Mouse (Mus musculus): Measurements from ENCODE around the gene Fam20c. TPM values are rescaled to one million over a fixed set of nuclear protein-coding genes. Genes with fewer than 3 reads are reported as not detected.

Gene Fam20c
- polyA plus RNA-seq, 1 experiment from 2014 or later = 6.0 TPM

- Histone ChIP-seq H3K36me3 (no peaks in the 10 kb centered on the region), H3K4me1 (replicated peaks) (no peaks in the 10 kb centered on the region), H3K9ac (no peak overlapping the region), H3K9me3 (replicated peaks) (no peaks in the 10 kb centered on the region), H3K4me3 (replicated peaks) (no peak overlapping the region), H3K27me3 (no peaks in the 10 kb centered on the region), H3K4me2 (no peak overlapping the region), H3K27ac (no peak overlapping the region)
- 39% methylated on average over 3 of the region's 3 CpGs for WGBS (ENCODE audit: insufficient replicate concordance)
- DNase-seq (no peak), ATAC-seq (ENCODE audit: low read depth) (no peak)
Measured at GRCm38 (mm10) chr5:138740150-138740549, 14.2 kb upstream of the Fam20c start.

GRCm38 (mm10) chr5:138741516-138741915 lies 12.8 kb upstream of the Fam20c start:
- H3K4me1 ChIP-seq (replicated peaks) = no peaks in the 10 kb centered on the region
- no peaks in the 10 kb centered on the region for H3K36me3 ChIP-seq
- ATAC-seq (ENCODE audit: low read depth) (no peak), DNase-seq (no peak)
- no peak overlapping the region for H3K4me2 ChIP-seq
- 53% methylated on average over 5 of the region's 5 CpGs for WGBS (ENCODE audit: insufficient replicate concordance)
- no peak overlapping the region for H3K27ac ChIP-seq
- H3K9ac ChIP-seq = no peak overlapping the region
- H3K9me3 ChIP-seq (replicated peaks) = no peaks in the 10 kb centered on the region
- H3K4me3 ChIP-seq (replicated peaks) = no peak overlapping the region
- H3K27me3 ChIP-seq = no peaks in the 10 kb centered on the region

- 63% methylated on average over 5 of the region's 5 CpGs for WGBS (ENCODE audit: insufficient replicate concordance)
- ATAC-seq (ENCODE audit: low read depth) (no peak), DNase-seq (no peak)
- Histone ChIP-seq H3K9me3 (replicated peaks) (no peaks in the 10 kb centered on the region), H3K4me3 (replicated peaks) (no peak overlapping the region), H3K4me1 (replicated peaks) (no peaks in the 10 kb centered on the region), H3K9ac (no peak overlapping the region), H3K36me3 (no peaks in the 10 kb centered on the region), H3K27ac (no peak overlapping the region), H3K27me3 (no peaks in the 10 kb centered on the region; the same call in 1 of the 2 replicates), H3K4me2 (no peak overlapping the region)
Measured at GRCm38 (mm10) chr5:138742281-138742680, 12.0 kb upstream of the Fam20c start.

GRCm38 (mm10) chr5:138743631-138744030 lies 10.7 kb upstream of the Fam20c start:
- Histone ChIP-seq H3K27ac (no peak overlapping the region), H3K4me2 (no peak overlapping the region), H3K9ac (no peak overlapping the region), H3K9me3 (replicated peaks) (no peaks in the 10 kb centered on the region), H3K4me3 (replicated peaks) (no peak overlapping the region), H3K4me1 (replicated peaks) (no peaks in the 10 kb centered on the region), H3K36me3 (no peaks in the 10 kb centered on the region), H3K27me3 (no peaks in the 10 kb centered on the region; the same call in 1 of the 2 replicates)
- 41% methylated on average over 2 of the region's 2 CpGs for WGBS (ENCODE audit: insufficient replicate concordance)
- no peak for ATAC-seq (ENCODE audit: low read depth)
- no peak for DNase-seq

GRCm38 (mm10) chr5:138745378-138746099 lies 8.8 kb upstream of the Fam20c start:
- Histone ChIP-seq H3K4me3 (replicated peaks) (no peak overlapping the region), H3K27ac (no peak overlapping the region), H3K4me1 (replicated peaks) (no peaks in the 10 kb centered on the region), H3K36me3 (no peaks in the 10 kb centered on the region), H3K9ac (no peak overlapping the region), H3K4me2 (no peak overlapping the region), H3K27me3 (no peaks in the 10 kb centered on the region; the same call in 1 of the 2 replicates), H3K9me3 (replicated peaks) (no peaks in the 10 kb centered on the region)
- 73% methylated on average over 5 of the region's 5 CpGs for WGBS (ENCODE audit: insufficient replicate concordance)
- DNase-seq (no peak), ATAC-seq (ENCODE audit: low read depth) (no peak)

GRCm38 (mm10) chr5:138753269-138753668 lies 1.0 kb upstream of the Fam20c start:
- DNase-seq = no peak
- Histone ChIP-seq H3K27ac (no peak overlapping the region), H3K36me3 (no peaks in the 10 kb centered on the region), H3K27me3 (peaks cover 62% of the 10 kb centered on the region), H3K9me3 (replicated peaks) (no peaks in the 10 kb centered on the region), H3K4me2 (no peak overlapping the region), H3K9ac (no peak overlapping the region), H3K4me1 (replicated peaks) (peaks cover 15% of the 10 kb centered on the region; the same call in 1 of the 2 replicates), H3K4me3 (replicated peaks) (no peak overlapping the region)
- no peak for ATAC-seq (ENCODE audit: low read depth)
- WGBS (ENCODE audit: insufficient replicate concordance) = 61% methylated on average over 4 of the region's 4 CpGs

GRCm38 (mm10) chr5:138753946-138754302 lies 390 bp upstream of the Fam20c start:
- Histone ChIP-seq H3K4me2 (peak overlapping the region; percentile 63), H3K9me3 (replicated peaks) (no peaks in the 10 kb centered on the region), H3K27ac (no peak overlapping the region), H3K27me3 (peaks cover 62% of the 10 kb centered on the region), H3K9ac (no peak overlapping the region), H3K4me1 (replicated peaks) (peaks cover 18% of the 10 kb centered on the region; the same call in 1 of the 2 replicates), H3K4me3 (replicated peaks) (peak overlapping the region; percentile 56), H3K36me3 (no peaks in the 10 kb centered on the region)
- 18% methylated on average over 9 of the region's 9 CpGs for WGBS (ENCODE audit: insufficient replicate concordance)
- DNase-seq (no peak), ATAC-seq (ENCODE audit: low read depth) (no peak)

- H3K4me1 ChIP-seq (replicated peaks) = peaks cover 18% of the 10 kb centered on the region; the same call in 1 of the 2 replicates
- no peaks in the 10 kb centered on the region for H3K9me3 ChIP-seq (replicated peaks)
- 2% methylated on average over 34 of the region's 34 CpGs for WGBS (ENCODE audit: insufficient replicate concordance)
- H3K4me2 ChIP-seq = peak overlapping the region; percentile 63
- no peak overlapping the region for H3K27ac ChIP-seq
- DNase-seq (no peak), ATAC-seq (ENCODE audit: low read depth) (no peak)
- H3K9ac ChIP-seq = peak overlapping the region; percentile 33; the same call in 1 of the 2 replicates
- H3K27me3 ChIP-seq = peaks cover 62% of the 10 kb centered on the region
- H3K4me3 ChIP-seq (replicated peaks) = peak overlapping the region; percentile 56
- H3K36me3 ChIP-seq = no peaks in the 10 kb centered on the region
Measured at GRCm38 (mm10) chr5:138755121-138755452, 773 bp downstream of the Fam20c start.

GRCm38 (mm10) chr5:138755453-138756301 lies 1.4 kb downstream of the Fam20c start:
- Histone ChIP-seq H3K36me3 (no peaks in the 10 kb centered on the region), H3K27ac (0 out of 2 replicates have a peak overlapping the region, but pooled peaks have one; percentile 51), H3K4me2 (peak overlapping the region; percentile 63), H3K27me3 (peaks cover 62% of the 10 kb centered on the region), H3K4me1 (replicated peaks) (peaks cover 18% of the 10 kb centered on the region; the same call in 1 of the 2 replicates), H3K9me3 (replicated peaks) (no peaks in the 10 kb centered on the region), H3K4me3 (replicated peaks) (peak overlapping the region; percentile 56), H3K9ac (peak overlapping the region; percentile 33)
- WGBS (ENCODE audit: insufficient replicate concordance) = 3% methylated on average over 61 of the region's 61 CpGs
- ATAC-seq (ENCODE audit: low read depth) = no peak
- no peak for DNase-seq

GRCm38 (mm10) chr5:138756311-138757085 lies 2.2 kb downstream of the Fam20c start:
- peak overlapping the region; percentile 63 for H3K4me2 ChIP-seq
- peak overlapping the region; percentile 71 for H3K27ac ChIP-seq
- DNase-seq = no peak
- WGBS (ENCODE audit: insufficient replicate concordance) = 34% methylated on average over 15 of the region's 15 CpGs
- peak overlapping the region; percentile 56 for H3K4me3 ChIP-seq (replicated peaks)
- peaks cover 62% of the 10 kb centered on the region for H3K27me3 ChIP-seq
- peak overlapping the region; percentile 22; the same call in 1 of the 2 replicates for H3K9ac ChIP-seq
- peaks cover 18% of the 10 kb centered on the region; the same call in 1 of the 2 replicates for H3K4me1 ChIP-seq (replicated peaks)
- H3K36me3 ChIP-seq = no peaks in the 10 kb centered on the region
- H3K9me3 ChIP-seq (replicated peaks) = no peaks in the 10 kb centered on the region
- peak; percentile 39; the same call in 1 of the 2 replicates for ATAC-seq (ENCODE audit: low read depth)

GRCm38 (mm10) chr5:138757135-138757534 lies 2.8 kb downstream of the Fam20c start:
- H3K4me2 ChIP-seq = peak overlapping the region; percentile 46
- peak overlapping the region; percentile 71 for H3K27ac ChIP-seq
- peak overlapping the region; percentile 22; the same call in 1 of the 2 replicates for H3K9ac ChIP-seq
- H3K36me3 ChIP-seq = no peaks in the 10 kb centered on the region
- H3K4me1 ChIP-seq (replicated peaks) = peaks cover 18% of the 10 kb centered on the region; the same call in 1 of the 2 replicates
- 54% methylated on average over 6 of the region's 6 CpGs for WGBS (ENCODE audit: insufficient replicate concordance)
- H3K9me3 ChIP-seq (replicated peaks) = no peaks in the 10 kb centered on the region
- peak overlapping the region; percentile 36 for H3K4me3 ChIP-seq (replicated peaks)
- no peak for ATAC-seq (ENCODE audit: low read depth)
- DNase-seq = no peak
- peaks cover 60% of the 10 kb centered on the region for H3K27me3 ChIP-seq
